Comparison of ENCODE assay signal across 8 mouse cellular contexts in the genomic region with DNA sequence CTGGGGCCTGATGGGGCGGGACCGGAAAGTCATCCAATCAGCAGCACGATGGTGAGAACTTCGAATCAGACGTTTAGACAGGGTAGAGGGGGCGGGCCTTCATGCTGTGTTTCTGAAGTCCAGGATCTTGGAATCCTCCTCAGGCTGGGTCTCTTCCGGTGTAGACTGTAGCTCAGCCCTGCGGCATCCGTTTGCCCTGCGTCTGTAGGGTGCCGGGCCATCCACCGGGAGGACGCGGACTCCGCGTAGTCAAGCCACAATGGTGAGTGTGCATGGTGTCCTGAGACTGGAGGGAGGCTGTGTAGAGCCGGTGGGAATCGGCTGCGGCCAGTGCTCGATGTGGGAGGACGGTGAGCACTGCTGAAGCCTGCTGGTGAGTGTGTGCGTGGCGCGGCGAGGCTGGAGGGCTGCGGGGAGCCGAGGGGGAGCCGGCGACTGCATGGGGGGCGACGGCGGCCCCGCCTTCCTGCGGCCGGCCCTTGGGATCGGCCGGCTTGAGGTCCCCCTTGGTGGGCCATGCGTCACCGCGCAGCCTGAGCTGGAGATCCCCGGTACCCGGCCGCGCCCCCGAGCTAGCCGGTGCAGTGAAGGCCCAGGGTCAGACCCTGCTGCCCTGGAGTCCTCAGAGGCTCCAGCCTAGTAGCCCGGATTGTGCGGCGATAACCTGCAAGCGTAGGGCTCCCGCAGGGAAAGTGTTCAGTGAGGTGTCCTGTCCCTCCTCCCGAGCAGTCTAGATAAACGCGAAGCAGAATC. TPM values are rescaled to one million over a fixed set of nuclear protein-coding genes. Genes with fewer than 3 reads are reported as not detected.
DNase-seq lines count a peak whose midpoint lies in the region; ATAC-seq and TF ChIP-seq lines count a peak whose summit lies in the region.

A gene (plus strand): TSS at position 84 of the 753 bp plus-strand sequence.

- peak within 1 kb of the TSS; percentile 64; the same call in 1 of the 2 replicates for H3K27ac ChIP-seq in cortical plate, adult 2 months (ENCODE audit: insufficient read depth, low read length)

- peak within 1 kb of the TSS; percentile 75 for H3K4me3 ChIP-seq in cortical plate, adult 2 months (ENCODE audit: insufficient read depth, low read length)

- peak; percentile 78 for DNase-seq in gastrocnemius, postnatal 10 days
- peak; percentile 92 to 94 for DNase-seq in left cerebral cortex, postnatal 10 days (ENCODE audit: extremely low spot score in 1 of 2, low spot score in 2 of 2)
- DNase-seq in right cerebral cortex, postnatal 25 days = peak; percentile 90
- peak; percentile 81 to 87 for DNase-seq in urinary bladder, postnatal 4 days (ENCODE audit: low spot score in 2 of 2)

- TF ChIP-seq CTCF in cortical plate, adult 2 months (IDR thresholded peaks at IDR 0.05; ENCODE audit: extremely low read depth, insufficient read depth, low read length) = no peak

- ATAC-seq in activated CD4-positive, CD25-positive, alpha-beta regulatory T cell, adult 4 months = peak; percentile 99
- peak; percentile 99 for ATAC-seq in inflammation-experienced regulatory T-cells, adult 6 months
- ATAC-seq in megakaryocyte-erythroid progenitor cell, adult 5-6 weeks (replicated peaks; ENCODE audit: low FRiP score, low TSS enrichment, poor library complexity, severe bottlenecking) = peak; percentile 99

- peak; percentile 97 for TF ChIP-seq POLR2A in cortical plate, adult 2 months (IDR thresholded peaks at IDR 0.05; ENCODE audit: extremely low read depth, insufficient read depth, low read length)

- peaks cover 9% of the 10 kb centered on the region for H3K4me1 ChIP-seq in cortical plate, adult 2 months (ENCODE audit: control insufficient read depth, insufficient read depth, low read length)

- intact Hi-C loops in left cerebral cortex, postnatal 10 days (cut with DNase I) = no loop called here

RNA-seq across cellular contexts. Expression of the gene that starts here (rescaled TPM):
- polyA plus RNA-seq in activated CD4-positive, CD25-positive, alpha-beta regulatory T cell, adult 4 months (2017; shearing (Covaris generic)) = 1 to 10 TPM; 4.6 to 7.3 TPM
- 5.9 TPM in 2 replicates for polyA plus RNA-seq in cortical plate, adult 2 months (2012; rRNA removed)
- 1 to 10 TPM; 3.6 to 4.6 TPM for total RNA-seq in gastrocnemius, postnatal 10 days (2021)
- polyA plus RNA-seq in inflammation-experienced regulatory T-cells, adult 6 months (2017; shearing (Covaris generic)) = 1 to 10 TPM; 3.8 to 8.9 (median 7.2) TPM
- total RNA-seq in left cerebral cortex, postnatal 10 days (2021) = 10 to 100 TPM; 17.2 to 18.4 TPM
- 5.5 and 6.6 TPM in 2 replicates for total RNA-seq in megakaryocyte-erythroid progenitor cell, adult 5-6 weeks (2014; fragmentation: Nextera tagmentation)
- total RNA-seq in megakaryocyte-erythroid progenitor cell, adult 5-6 weeks (2017) = 6.1 and 6.4 TPM in 2 replicates

Comparison
In these comparisons a context has a peak if more than half of its experiments do, and no peak if none do; other contexts are left out.
1. Peak in every context shown above with its lines: DNase-seq, ATAC-seq, H3K4me3 ChIP-seq and H3K27ac ChIP-seq.